In genomic region chr11:4237389-4237912, GRCm38 (mm10) we compare ENCODE assay signal across 11 mouse cellular contexts. TPM values are rescaled to one million over a fixed set of nuclear protein-coding genes. Genes with fewer than 3 reads are reported as not detected.
DNase-seq lines count a peak whose midpoint lies in the region; ATAC-seq and TF ChIP-seq lines count a peak whose summit lies in the region.
"Had no signal": no experiment of that assay in that cellular context is flagged by ENCODE, and none has a peak within 500 bp of the region (broad histone marks: within the 10 kb centered on the region; RNA-seq: fewer than 3 reads in every experiment).

No protein-coding gene starts in this region.

- 0 out of 2 replicates have a peak, but pooled peaks have one; percentile 10 for TF ChIP-seq POLR2A in bone marrow, adult 2 months (IDR thresholded peaks at IDR 0.05; ENCODE audit: borderline replicate concordance, control insufficient read depth, low read depth, low read length)

- peaks cover 22% of the 10 kb centered on the region for H3K79me2 ChIP-seq in macrophage (ENCODE audit: inconsistent target)

- no peak overlapping the region for H3K4me2 ChIP-seq in stomach, embryonic 16.5 days (ENCODE audit: low read depth, low read length)
- H3K4me2 ChIP-seq: embryonic facial prominence, embryonic 12.5 days had no signal

- DNase-seq in cerebellum, postnatal 25 days: no peak
- DNase-seq in right cerebral cortex, adult 18-20 months: no peak
- DNase-seq in left cerebral cortex, adult 9 months (ENCODE audit: low spot score in 2 of 2): no peak
- DNase-seq: adrenal gland, adult 2 months had no signal

- peak overlapping the region; percentile 96 for H3K27ac ChIP-seq in bone marrow, adult 2 months (ENCODE audit: control insufficient read depth, insufficient read depth, low read depth, low read length, poor library complexity)
- peak overlapping the region; percentile 93 for H3K27ac ChIP-seq in macrophage
- no peak overlapping the region for H3K27ac ChIP-seq in stomach, embryonic 16.5 days (ENCODE audit: low read length)
- H3K27ac ChIP-seq: embryonic facial prominence, embryonic 12.5 days had no signal

- H3K9ac ChIP-seq in stomach, embryonic 16.5 days (ENCODE audit: low read length): no peak overlapping the region
- H3K9ac ChIP-seq: embryonic facial prominence, embryonic 12.5 days had no signal

- H3K4me3 ChIP-seq in E14TG2a.4 (replicated peaks; ENCODE audit: low read length): peak overlapping the region; percentile 59
- H3K4me3 ChIP-seq in bone marrow, adult 2 months (replicated peaks; ENCODE audit: control insufficient read depth, low read depth, low read length): peak overlapping the region; percentile 78
- H3K4me3 ChIP-seq in macrophage (ENCODE audit: inconsistent target): peak overlapping the region; percentile 96
- no peak overlapping the region for H3K4me3 ChIP-seq in stomach, embryonic 16.5 days (replicated peaks; ENCODE audit: low read length)
- H3K4me3 ChIP-seq: embryonic facial prominence, embryonic 12.5 days had no signal

- peak; percentile 37; the same call in 1 of the 2 replicates for ATAC-seq in stomach, embryonic 16.5 days (ENCODE audit: insufficient read depth, low FRiP score)
- ATAC-seq: intestine, embryonic 16.5 days had no signal

- WGBS in bone marrow, adult 2 months: 3% methylated on average over 18 of the region's 18 CpGs
- WGBS in macrophage (ENCODE audit: missing documents): under 1% methylated on average over 16 of the region's 18 CpGs
- WGBS in stomach, embryonic 16.5 days: 68% methylated on average over 18 of the region's 18 CpGs

- H3K36me3 ChIP-seq in E14TG2a.4 (ENCODE audit: insufficient read depth, low read length) (no peaks in the 10 kb centered on the region), macrophage (ENCODE audit: inconsistent target) (peaks cover 12% of the 10 kb centered on the region; the same call in 1 of the 2 replicates)
- H3K36me3 ChIP-seq in stomach, embryonic 16.5 days (ENCODE audit: control insufficient read depth, insufficient read depth, low read length): no peaks in the 10 kb centered on the region
- H3K36me3 ChIP-seq: embryonic facial prominence, embryonic 12.5 days had no signal

- peaks cover 80% of the 10 kb centered on the region for H3K4me1 ChIP-seq in E14TG2a.4 (replicated peaks; ENCODE audit: low read depth, low read length)
- peaks cover 4% of the 10 kb centered on the region; the same call in 1 of the 2 replicates for H3K4me1 ChIP-seq in bone marrow, adult 2 months (ENCODE audit: control insufficient read depth, insufficient read depth, low read length)
- H3K4me1 ChIP-seq in stomach, embryonic 16.5 days (ENCODE audit: control insufficient read depth, insufficient read depth, low read length): no peaks in the 10 kb centered on the region
- H3K4me1 ChIP-seq: embryonic facial prominence, embryonic 12.5 days had no signal

- TF ChIP-seq CTCF in E14TG2a.4 (conservative IDR thresholded peaks at IDR 0.05; ENCODE audit: low read length): peak; percentile 34
- TF ChIP-seq CTCF in bone marrow, adult 2 months (IDR thresholded peaks at IDR 0.05; ENCODE audit: control insufficient read depth, insufficient read depth, low read length): peak; percentile 1; the same call in 1 of the 2 replicates

- H3K27me3 ChIP-seq in E14TG2a.4 (ENCODE audit: insufficient read depth, low read length): peaks cover 36% of the 10 kb centered on the region
- no peaks in the 10 kb centered on the region for H3K27me3 ChIP-seq in stomach, embryonic 16.5 days (ENCODE audit: control insufficient read depth, insufficient read depth, low read length)
- H3K27me3 ChIP-seq: embryonic facial prominence, embryonic 12.5 days had no signal

- H3K9me3 ChIP-seq in E14TG2a.4 (ENCODE audit: low read length): no peaks in the 10 kb centered on the region
- H3K9me3 ChIP-seq in stomach, embryonic 16.5 days (replicated peaks; ENCODE audit: control insufficient read depth, low read length): 0 out of 2 replicates have a peak, but pooled peaks cover 3% of the 10 kb centered on the region
- H3K9me3 ChIP-seq: embryonic facial prominence, embryonic 12.5 days had no signal

RNA-seq across cellular contexts. Expression of gene Osm, which starts 1.2 kb away (rescaled TPM):
- 2.2 and 5.1 TPM in 2 replicates for polyA plus RNA-seq in bone marrow, adult 2 months (2011; ENCODE audit: insufficient read depth, insufficient read length, low replicate concordance, missing spikeins)
- 100 to 1,000 TPM in 1 of 26 experiments, 10 to 100 TPM in 21, 1 to 10 TPM in 4; 5.0 to 109 (median 19.2) TPM for total RNA-seq in macrophage (2018; cell fraction: chromatin; rRNA removed)
- total RNA-seq in macrophage (2018; cell fraction: cytosol; rRNA removed): 100 to 1,000 TPM in 7 of 26 experiments, 10 to 100 TPM in 16, 1 to 10 TPM in 3; 6.2 to 178 (median 25.6) TPM
- total RNA-seq in macrophage (2018; cell fraction: nucleus; rRNA removed): 100 to 1,000 TPM in 8 of 26 experiments, 10 to 100 TPM in 18; 12.8 to 152 (median 30.9) TPM
- 9.4 to 10.8 TPM (median 9.9 TPM) in 3 replicates for polyA plus RNA-seq in macrophage (2018)
- 0.14 and 0.32 TPM in 2 replicates for polyA plus RNA-seq in stomach, embryonic 16.5 days (2015; fragmentation: Nextera tagmentation; extraction: Ambion mirVana)
- total RNA-seq: left cerebral cortex, postnatal 10 days had no signal
- polyA plus RNA-seq: embryonic facial prominence, embryonic 12.5 days had no signal

RNA-seq across cellular contexts. Expression of gene Castor1, which starts 19.4 kb away (rescaled TPM):
- 2.6 TPM in 1 of 2 replicates, not detected in the other for polyA plus RNA-seq in bone marrow, adult 2 months (2011; ENCODE audit: insufficient read depth, insufficient read length, low replicate concordance, missing spikeins)
- total RNA-seq in macrophage (2018; cell fraction: chromatin; rRNA removed): 1 to 10 TPM in 12 of 26 experiments, under 1 TPM in 7, not detected in 7; 0.44 to 4.1 (median 1.3) TPM
- 1 to 10 TPM; 1.1 to 5.2 (median 2.6) TPM for total RNA-seq in macrophage (2018; cell fraction: cytosol; rRNA removed)
- 1 to 10 TPM in 16 of 26 experiments, under 1 TPM in 7, not detected in 3; 0.30 to 3.1 (median 1.4) TPM for total RNA-seq in macrophage (2018; cell fraction: nucleus; rRNA removed)
- polyA plus RNA-seq in macrophage (2018): 2.2 to 3.4 TPM (median 2.2 TPM) in 3 replicates
- polyA plus RNA-seq in stomach, embryonic 16.5 days (2015; fragmentation: Nextera tagmentation; extraction: Ambion mirVana): 6.0 and 8.7 TPM in 2 replicates

RNA-seq across cellular contexts. Expression of gene Lif, which starts 19.9 kb away (rescaled TPM):
- polyA plus RNA-seq in bone marrow, adult 2 months (2011; ENCODE audit: insufficient read depth, insufficient read length, low replicate concordance, missing spikeins): 0.70 TPM in 1 of 2 replicates, not detected in the other
- 10 to 100 TPM in 5 of 26 experiments, 1 to 10 TPM in 4, under 1 TPM in 8, not detected in 9; 0.13 to 94.1 (median 1.3) TPM for total RNA-seq in macrophage (2018; cell fraction: chromatin; rRNA removed)
- 10 to 100 TPM in 3 of 26 experiments, 1 to 10 TPM in 2, under 1 TPM in 17, not detected in 4; 0.03 to 32.8 (median 0.21) TPM for total RNA-seq in macrophage (2018; cell fraction: cytosol; rRNA removed)
- 100 to 1,000 TPM in 1 of 26 experiments, 10 to 100 TPM in 3, 1 to 10 TPM in 7, under 1 TPM in 10, not detected in 5; 0.17 to 116 (median 1.0) TPM for total RNA-seq in macrophage (2018; cell fraction: nucleus; rRNA removed)
- polyA plus RNA-seq in macrophage (2018): 0.06 to 0.14 TPM in 2 of 3 replicates, not detected in the other
- 1.0 and 1.1 TPM in 2 replicates for polyA plus RNA-seq in stomach, embryonic 16.5 days (2015; fragmentation: Nextera tagmentation; extraction: Ambion mirVana)

RNA-seq across cellular contexts. Expression of gene Tbc1d10a, which starts 50.9 kb away (rescaled TPM):
- polyA plus RNA-seq in bone marrow, adult 2 months (2011; ENCODE audit: insufficient read depth, insufficient read length, low replicate concordance, missing spikeins): 5.2 and 13.5 TPM in 2 replicates
- total RNA-seq in macrophage (2018; cell fraction: chromatin; rRNA removed): 10 to 100 TPM; 20.1 to 91.9 (median 38.6) TPM
- 10 to 100 TPM in 25 of 26 experiments, 1 to 10 TPM in 1; 9.3 to 29.4 (median 18.4) TPM for total RNA-seq in macrophage (2018; cell fraction: cytosol; rRNA removed)
- total RNA-seq in macrophage (2018; cell fraction: nucleus; rRNA removed): 10 to 100 TPM; 14.5 to 65.4 (median 28.4) TPM
- polyA plus RNA-seq in macrophage (2018): 9.4 to 23.8 TPM (median 16.5 TPM) in 3 replicates
- 36.5 and 36.9 TPM in 2 replicates for polyA plus RNA-seq in stomach, embryonic 16.5 days (2015; fragmentation: Nextera tagmentation; extraction: Ambion mirVana)
